Mouse (Mus musculus) intestine, embryonic 16.5 days (tissue): Measurements from ENCODE around the gene Mettl5. TPM values are rescaled to one million over a fixed set of nuclear protein-coding genes. Genes with fewer than 3 reads are reported as not detected.

Source experiments
- polyA plus RNA-seq: library from polyadenylated mRNA; unstranded; fragments of >200 nt; fragmentation: Nextera tagmentation; extraction: Ambion mirVana; gene quantifications from 2 replicates; pipeline ENCODE4 v1.2.1, GENCODE M21; 2015

Mettl5 gene
- polyA plus RNA-seq, 1 experiment from 2014 or later = 38.5 TPM

Other genes starting within 250 kb of the Mettl5 start
- gene Bbs5, start 238.4 kb downstream of the Mettl5 start, polyA plus RNA-seq = 10.3 and 11.1 TPM in 2 replicates
- gene Klhl41, start 215.5 kb downstream of the Mettl5 start, polyA plus RNA-seq = 0.16 and 0.18 TPM in 2 replicates
- 11.3 and 12.0 TPM in 2 replicates for gene Fastkd1, start 172.1 kb downstream of the Mettl5 start, polyA plus RNA-seq
- gene Ppig, start 163.1 kb downstream of the Mettl5 start, polyA plus RNA-seq = 110 and 126 TPM in 2 replicates
- 0.84 and 0.97 TPM in 2 replicates for gene Ccdc173, start 96.0 kb downstream of the Mettl5 start, polyA plus RNA-seq
- gene Phospho2, start 96.0 kb downstream of the Mettl5 start, polyA plus RNA-seq = 22.4 and 23.1 TPM in 2 replicates
- gene Klhl23, start 63.7 kb downstream of the Mettl5 start, polyA plus RNA-seq = 29.5 and 31.1 TPM in 2 replicates
- gene Ssb, start 24.1 kb downstream of the Mettl5 start, polyA plus RNA-seq = 223 and 249 TPM in 2 replicates
- gene Ubr3, start 11.6 kb upstream of the Mettl5 start, polyA plus RNA-seq = 8.3 and 11.1 TPM in 2 replicates
- 0.04 and 0.07 TPM in 2 replicates for gene Myo3b, start 153.5 kb upstream of the Mettl5 start, polyA plus RNA-seq